11 mouse cellular contexts compared by ENCODE assay signal in genomic region chr7:66249426-66249825, GRCm38 (mm10).
A peak's percentile ranks its signal among the peaks of the same experiment; 100 is the strongest.
DNase-seq lines count a peak whose midpoint lies in the region; ATAC-seq and TF ChIP-seq lines count a peak whose summit lies in the region.
"Had no signal": no experiment of that assay in that cellular context is flagged by ENCODE, and none has a peak within 500 bp of the region (broad histone marks: within the 10 kb centered on the region; RNA-seq: fewer than 3 reads in every experiment).

No protein-coding gene starts in this region.

- H3K36me3 ChIP-seq in forebrain, embryonic 10.5 days (replicated peaks), result no peaks in the 10 kb centered on the region
- no peaks in the 10 kb centered on the region for H3K36me3 ChIP-seq in forebrain, embryonic 15.5 days
- H3K36me3 ChIP-seq in hindbrain, embryonic 12.5 days, result no peaks in the 10 kb centered on the region
- H3K36me3 ChIP-seq in hindbrain, postnatal 0 days (ENCODE audit: insufficient read depth, low read length), result no peaks in the 10 kb centered on the region
- H3K36me3 ChIP-seq: neural tube, embryonic 12.5 days had no signal

- DNase-seq in forebrain, embryonic 10.5 days (ENCODE audit: extremely low spot score, low spot score), result no peak
- DNase-seq in hindbrain, postnatal 0 days (ENCODE audit: low spot score), result no peak
- DNase-seq in testis, postnatal 10 days (ENCODE audit: low spot score), result peak; percentile 8
- DNase-seq in testis, postnatal 14 days (ENCODE audit: low spot score), result no peak
- DNase-seq in spleen, postnatal 4 days (ENCODE audit: low spot score in 2 of 2), result no peak

- TF ChIP-seq CTCF in hindbrain, postnatal 0 days (IDR thresholded peaks at IDR 0.05; ENCODE audit: low read depth), result no peak

- no peak for ATAC-seq in forebrain, embryonic 15.5 days (replicated peaks)
- no peak for ATAC-seq in hindbrain, embryonic 12.5 days (ENCODE audit: low FRiP score)
- ATAC-seq in hindbrain, postnatal 0 days, result no peak

- no peaks in the 10 kb centered on the region; the same call in 1 of the 2 replicates for H3K27me3 ChIP-seq in forebrain, embryonic 10.5 days (ENCODE audit: poor library complexity, severe bottlenecking)
- no peaks in the 10 kb centered on the region for H3K27me3 ChIP-seq in forebrain, embryonic 15.5 days
- H3K27me3 ChIP-seq in hindbrain, embryonic 12.5 days, result 0 out of 2 replicates have a peak, but pooled peaks cover 4% of the 10 kb centered on the region
- no peaks in the 10 kb centered on the region for H3K27me3 ChIP-seq in hindbrain, postnatal 0 days (ENCODE audit: insufficient read depth, low read length)
- H3K27me3 ChIP-seq: CH12.LX; neural tube, embryonic 12.5 days had no signal

- H3K27ac ChIP-seq in forebrain, embryonic 10.5 days, result peak overlapping the region; percentile 25; the same call in 1 of the 2 replicates
- H3K27ac ChIP-seq in forebrain, embryonic 15.5 days (replicated peaks), result no peak overlapping the region
- H3K27ac ChIP-seq in hindbrain, embryonic 12.5 days, result no peak overlapping the region
- H3K27ac ChIP-seq in hindbrain, postnatal 0 days, result no peak overlapping the region
- H3K27ac ChIP-seq: heart, adult 2 months; liver, embryonic 14.5 days; neural tube, embryonic 12.5 days had no signal

- 82% methylated on average over 3 of the region's 3 CpGs for WGBS in forebrain, embryonic 10.5 days
- WGBS in forebrain, embryonic 15.5 days, result 83% methylated on average over 3 of the region's 3 CpGs
- whole genome bisulfite sequencing in hindbrain, embryonic 12.5 days, result 90% methylated on average over 3 of the region's 3 CpGs
- 78% methylated on average over 3 of the region's 3 CpGs for WGBS in hindbrain, postnatal 0 days

- no peak overlapping the region for H3K4me2 ChIP-seq in forebrain, embryonic 15.5 days (replicated peaks)
- no peak overlapping the region for H3K4me2 ChIP-seq in hindbrain, embryonic 12.5 days (replicated peaks)
- no peak overlapping the region for H3K4me2 ChIP-seq in hindbrain, postnatal 0 days (ENCODE audit: low read depth, low read length)
- H3K4me2 ChIP-seq: neural tube, embryonic 12.5 days had no signal

- H3K4me3 ChIP-seq in forebrain, embryonic 10.5 days, result no peak overlapping the region
- no peak overlapping the region for H3K4me3 ChIP-seq in forebrain, embryonic 15.5 days
- no peak overlapping the region for H3K4me3 ChIP-seq in hindbrain, embryonic 12.5 days
- H3K4me3 ChIP-seq in hindbrain, postnatal 0 days (ENCODE audit: low read length), result no peak overlapping the region
- H3K4me3 ChIP-seq: heart, adult 2 months; neural tube, embryonic 12.5 days had no signal

- H3K9ac ChIP-seq in forebrain, embryonic 15.5 days (replicated peaks), result no peak overlapping the region
- H3K9ac ChIP-seq in hindbrain, embryonic 12.5 days, result 0 out of 2 replicates have a peak overlapping the region, but pooled peaks have one; percentile 32
- no peak overlapping the region for H3K9ac ChIP-seq in hindbrain, postnatal 0 days (replicated peaks; ENCODE audit: low read length)
- H3K9ac ChIP-seq: liver, embryonic 14.5 days; neural tube, embryonic 12.5 days had no signal

- H3K9me3 ChIP-seq in forebrain, embryonic 10.5 days, result no peaks in the 10 kb centered on the region
- H3K9me3 ChIP-seq in forebrain, embryonic 15.5 days, result no peaks in the 10 kb centered on the region
- no peaks in the 10 kb centered on the region for H3K9me3 ChIP-seq in hindbrain, embryonic 12.5 days (replicated peaks)
- no peaks in the 10 kb centered on the region for H3K9me3 ChIP-seq in hindbrain, postnatal 0 days (ENCODE audit: low read length)
- H3K9me3 ChIP-seq: neural tube, embryonic 12.5 days had no signal

- H3K4me1 ChIP-seq in forebrain, embryonic 10.5 days, result peaks cover 34% of the 10 kb centered on the region
- peaks cover 21% of the 10 kb centered on the region for H3K4me1 ChIP-seq in forebrain, embryonic 15.5 days
- H3K4me1 ChIP-seq in hindbrain, embryonic 12.5 days, result peaks cover 23% of the 10 kb centered on the region
- H3K4me1 ChIP-seq in hindbrain, postnatal 0 days (ENCODE audit: insufficient read depth, low read length), result peaks cover 19% of the 10 kb centered on the region; the same call in 1 of the 2 replicates
